Mouse (Mus musculus) bone marrow, adult 2 months (tissue): ENCODE measurements around the gene Tec. TPM values are rescaled to one million over a fixed set of nuclear protein-coding genes. Genes with fewer than 3 reads are reported as not detected.

Experiments
- H3K27ac ChIP-seq: fragments of 200-500 bp; 2 replicates; pipeline ENCODE4 v1.5.1; 2012; ENCODE audit warnings: low read depth, mild to moderate bottlenecking, control low read depth, inconsistent platforms, low read length; ENCODE audit not compliant: control insufficient read depth, poor library complexity, insufficient read depth
- H3K4me1 ChIP-seq: fragments of 200-500 bp; 2 replicates; pipeline ENCODE4 v1.6.1; 2011; ENCODE audit warnings: low read length; ENCODE audit not compliant: control insufficient read depth, insufficient read depth
- H3K4me3 ChIP-seq: fragments of 200-500 bp; replicated peaks from 2 replicates; pipeline ENCODE3; 2011; ENCODE audit warnings: mild to moderate bottlenecking, low read depth, low read length, control low read depth; ENCODE audit not compliant: control insufficient read depth
- CTCF ChIP-seq: fragments of 200-500 bp; IDR thresholded peaks from 2 replicates; pipeline ENCODE4 v1.5.1; 2011; ENCODE audit warnings: low read length, control low read depth; ENCODE audit not compliant: control insufficient read depth, insufficient read depth
- POLR2A ChIP-seq: fragments of 200-500 bp; IDR thresholded peaks from 2 replicates; pipeline ENCODE4 v1.6.1; 2011; ENCODE audit warnings: low read depth, mild to moderate bottlenecking, control low read depth, low read length, borderline replicate concordance; ENCODE audit not compliant: control insufficient read depth
- WGBS: fragments of 180-500 bp; shearing (Covaris S2); methylation state at CpG from one replicate; pipeline ENCODE4 v1.1.7; 2018; 5-methylcytosine and 5-hydroxymethylcytosine counted together
- polyA plus RNA-seq: library from polyadenylated mRNA; stranded (reverse); fragments of >200 nt; gene quantifications from 2 replicates; pipeline ENCODE4 v1.2.4, GENCODE M21; 2011; ENCODE audit warnings: low replicate concordance; ENCODE audit not compliant: missing spikeins, insufficient read depth, insufficient read length

Gene Tec
- polyA plus RNA-seq, 1 experiment, result 39.4 TPM

- Histone ChIP-seq H3K27ac (no peak overlapping the region), H3K4me1 (peaks cover 3% of the 10 kb centered on the region), H3K4me3 (no peak overlapping the region)
- TF ChIP-seq CTCF, result peak; percentile 39
- TF ChIP-seq POLR2A, result no peak
- 79% methylated on average over 4 of the region's 4 CpGs for WGBS
Observed at GRCm38 (mm10) chr5:72871114-72871513, 2.8 kb upstream of the Tec start.

- peaks cover 3% of the 10 kb centered on the region for H3K4me1 ChIP-seq
- WGBS, result 73% methylated on average over 14 of the region's 14 CpGs
- no peak overlapping the region for H3K4me3 ChIP-seq
- TF ChIP-seq POLR2A (no peak), CTCF (no peak)
- no peak overlapping the region for H3K27ac ChIP-seq
Observed at GRCm38 (mm10) chr5:72869779-72870608, 1.7 kb upstream of the Tec start.

GRCm38 (mm10) chr5:72867036-72867672, 1.1 kb downstream of the Tec start:
- WGBS, result 14% methylated on average over 16 of the region's 16 CpGs
- no peak for TF ChIP-seq CTCF
- TF ChIP-seq POLR2A, result no peak
- Histone ChIP-seq H3K27ac (no peak overlapping the region), H3K4me3 (peak overlapping the region; percentile 93), H3K4me1 (peaks cover 5% of the 10 kb centered on the region)

DNA sequence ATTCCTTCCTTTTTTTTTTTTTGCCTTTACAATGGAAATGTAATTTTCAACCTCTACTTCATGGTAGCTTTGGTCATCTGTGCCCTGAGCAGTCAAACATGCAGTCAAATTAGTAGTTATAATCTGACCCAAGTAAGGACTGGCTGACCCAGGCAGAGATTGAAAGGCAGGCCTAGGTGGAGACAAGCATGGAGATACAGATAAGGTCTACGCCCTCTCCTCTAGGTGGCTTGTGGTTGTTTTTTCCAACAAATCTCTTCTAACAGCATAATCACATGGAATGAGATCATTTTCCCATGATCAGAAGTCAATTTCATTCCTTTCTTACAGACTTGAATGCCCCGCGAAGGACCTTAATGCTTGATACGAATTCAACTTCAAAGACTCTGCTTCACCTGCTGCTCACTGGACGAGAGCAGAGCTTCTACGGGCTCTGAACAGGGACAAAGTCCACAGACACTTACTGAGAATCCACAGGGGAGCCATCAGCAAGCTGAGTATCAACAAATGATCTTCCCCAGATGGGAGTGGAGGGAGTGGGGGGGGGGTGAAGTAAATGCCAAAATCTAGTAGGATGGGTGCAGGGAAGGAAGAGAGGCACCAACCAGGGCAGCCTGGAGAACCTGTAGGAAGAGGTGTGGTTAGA, 1.9 kb downstream of the Tec start:
- Histone ChIP-seq H3K27ac (no peak overlapping the region), H3K4me3 (no peak overlapping the region), H3K4me1 (peaks cover 6% of the 10 kb centered on the region)
- TF ChIP-seq POLR2A, result no peak
- TF ChIP-seq CTCF, result no peak
- 66% methylated on average over 6 of the region's 6 CpGs for WGBS

DNA sequence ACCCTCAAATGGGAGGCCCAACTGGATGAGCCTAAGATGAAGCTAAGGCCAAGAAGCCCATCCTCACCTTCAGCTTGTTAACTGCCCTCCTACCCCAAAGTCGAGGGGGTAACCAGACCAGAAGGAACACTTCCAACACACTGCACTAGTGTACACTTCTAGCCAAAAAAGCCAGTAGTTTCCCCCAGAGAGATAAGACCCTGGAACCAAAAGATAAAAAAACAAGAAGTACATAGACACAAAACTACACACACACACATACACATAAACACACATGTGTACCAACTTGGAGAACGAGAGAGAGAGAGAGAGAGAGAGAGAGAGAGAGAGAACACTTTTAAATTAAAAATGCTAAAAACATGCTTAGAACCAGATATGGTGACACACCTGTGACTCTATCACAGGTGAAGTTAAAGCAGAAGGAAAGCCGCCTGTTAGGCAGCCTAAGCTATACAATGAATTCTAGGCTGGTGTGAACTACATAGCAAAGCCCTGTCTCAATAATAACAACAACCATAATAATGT, 3.6 kb downstream of the Tec start:
- 36% methylated on average over 3 of the region's 3 CpGs for WGBS
- TF ChIP-seq CTCF, result no peak
- no peak for TF ChIP-seq POLR2A
- no peak overlapping the region for H3K4me3 ChIP-seq
- H3K27ac ChIP-seq, result no peak overlapping the region
- peaks cover 6% of the 10 kb centered on the region for H3K4me1 ChIP-seq

DNA sequence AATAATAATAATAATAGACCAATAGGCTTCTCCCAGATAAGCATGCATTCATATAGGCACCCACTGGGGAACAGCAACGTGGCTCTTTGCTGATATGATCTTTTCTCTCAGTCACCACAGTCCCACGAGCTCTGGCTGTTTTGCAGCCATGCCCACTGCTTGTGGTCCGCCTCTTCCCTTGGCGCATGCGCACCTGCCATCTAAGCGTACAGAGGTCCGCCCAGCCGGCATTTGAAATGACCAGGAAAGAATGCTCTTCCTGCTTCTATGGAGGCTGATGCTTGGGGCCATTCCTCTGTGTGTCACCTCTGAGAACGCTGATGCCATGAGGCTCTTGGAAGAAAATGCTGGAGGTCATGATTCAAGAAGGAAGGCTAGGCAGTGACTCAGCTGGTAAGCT, 5.1 kb downstream of the Tec start:
- whole genome bisulfite sequencing, result 58% methylated on average over 9 of the region's 9 CpGs

GRCm38 (mm10) chr5:72861726-72862385, 6.4 kb downstream of the Tec start:
- H3K4me3 ChIP-seq, result no peak overlapping the region
- 4% methylated on average over 7 of the region's 7 CpGs for WGBS
- H3K27ac ChIP-seq, result no peak overlapping the region
- peaks cover 6% of the 10 kb centered on the region for H3K4me1 ChIP-seq
- TF ChIP-seq POLR2A (no peak), CTCF (no peak)

More for the DNA sequence above, 5.1 kb downstream of the Tec start:
- H3K4me1 ChIP-seq, result peaks cover 5% of the 10 kb centered on the region
- TF ChIP-seq CTCF (no peak), POLR2A (no peak)
- H3K4me3 ChIP-seq, result no peak overlapping the region
- H3K27ac ChIP-seq, result no peak overlapping the region
